Mouse (Mus musculus) liver, adult 2 months (tissue): ENCODE measurements around the gene Prss53.

ENCODE experiments used
- CTCF ChIP-seq: fragments of 200-500 bp; IDR thresholded peaks from 2 replicates; pipeline ENCODE4 v1.5.1; 2011; ENCODE audit warnings: low read depth, low read length, control low read depth
- POLR2A ChIP-seq: fragments of 200-500 bp; IDR thresholded peaks from 2 replicates; pipeline ENCODE4 v1.6.1; 2011; ENCODE audit warnings: low read length, control low read depth; ENCODE audit not compliant: insufficient read depth; ENCODE audit errors: extremely low read depth

DNA sequence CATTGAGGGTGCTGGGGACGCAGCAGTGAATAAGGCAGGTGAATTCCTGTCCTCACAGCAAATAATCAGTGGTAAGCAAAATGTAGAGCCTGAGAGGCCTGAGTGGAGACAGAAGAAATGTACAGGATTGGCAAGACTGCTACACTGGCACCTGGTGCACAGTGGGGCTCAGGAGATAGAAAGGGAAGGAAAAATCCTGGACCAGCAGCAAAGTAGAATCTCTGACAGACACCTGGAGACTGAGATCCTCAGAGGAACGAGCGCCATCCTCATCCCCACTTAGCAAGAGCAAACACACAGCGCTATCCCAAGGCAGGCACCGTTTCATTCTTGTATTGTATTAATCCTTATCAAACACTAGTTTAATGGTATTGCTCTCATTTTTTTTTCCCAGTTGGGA lies 53.3 kb downstream of the Prss53 start:
- TF ChIP-seq CTCF (no peak), POLR2A (no peak)
